Mouse (Mus musculus): ENCODE data around the gene D10Wsu102e. TPM values are rescaled to one million over a fixed set of nuclear protein-coding genes. Genes with fewer than 3 reads are reported as not detected.
"Not testable (repeated sequence)": the region's sequence is repeated elsewhere in the genome, so short reads cannot be mapped to it uniquely, and the experiment has no call there.

Gene D10Wsu102e
- total RNA-seq, 1 experiment from 2014 or later: 1.2 TPM

- DNase-seq: no peak
Measured at GRCm38 (mm10) chr10:83346359-83346736, 13.7 kb upstream of the D10Wsu102e start.

GRCm38 (mm10) chr10:83347494-83347893 lies 12.5 kb upstream of the D10Wsu102e start:
- no peak for DNase-seq

GRCm38 (mm10) chr10:83350689-83351088 lies 9.3 kb upstream of the D10Wsu102e start:
- DNase-seq: no peak

- DNase-seq: not testable (repeated sequence)
Measured at GRCm38 (mm10) chr10:83351779-83352178, 8.2 kb upstream of the D10Wsu102e start.

GRCm38 (mm10) chr10:83353680-83354332 lies 6.2 kb upstream of the D10Wsu102e start:
- no peak for DNase-seq

GRCm38 (mm10) chr10:83354333-83354719 lies 5.7 kb upstream of the D10Wsu102e start:
- no peak for DNase-seq

- DNase-seq: no peak
Measured at GRCm38 (mm10) chr10:83356416-83356815, 3.6 kb upstream of the D10Wsu102e start.

- no peak for DNase-seq
Measured at GRCm38 (mm10) chr10:83359451-83359850, 570 bp upstream of the D10Wsu102e start.

- peak; percentile 40 for DNase-seq
Measured at GRCm38 (mm10) chr10:83360356-83360755, 335 bp downstream of the D10Wsu102e start.

GRCm38 (mm10) chr10:83361643-83362382 lies 1.8 kb downstream of the D10Wsu102e start:
- no peak for DNase-seq

GRCm38 (mm10) chr10:83363451-83363850 lies 3.4 kb downstream of the D10Wsu102e start:
- no peak for DNase-seq

- no peak for DNase-seq
Measured at GRCm38 (mm10) chr10:83368918-83369317, 8.9 kb downstream of the D10Wsu102e start.

- DNase-seq: no peak
Measured at GRCm38 (mm10) chr10:83374045-83374656, 14.1 kb downstream of the D10Wsu102e start.

- not testable (repeated sequence) for DNase-seq
Measured at GRCm38 (mm10) chr10:83375458-83375857, 15.4 kb downstream of the D10Wsu102e start.

- no peak for DNase-seq
Measured at GRCm38 (mm10) chr10:83376911-83377682, 17.1 kb downstream of the D10Wsu102e start.

GRCm38 (mm10) chr10:83378083-83378833 lies 18.2 kb downstream of the D10Wsu102e start:
- DNase-seq: peak; percentile 72

GRCm38 (mm10) chr10:83380501-83380900 lies 20.5 kb downstream of the D10Wsu102e start:
- no peak for DNase-seq

GRCm38 (mm10) chr10:83382528-83382927 lies 22.5 kb downstream of the D10Wsu102e start:
- DNase-seq: no peak

GRCm38 (mm10) chr10:83382988-83383387 lies 23.0 kb downstream of the D10Wsu102e start:
- DNase-seq: no peak

- DNase-seq: no peak
Measured at GRCm38 (mm10) chr10:83383863-83384262, 23.8 kb downstream of the D10Wsu102e start.

GRCm38 (mm10) chr10:83384456-83385215 lies 24.6 kb downstream of the D10Wsu102e start:
- no peak for DNase-seq
